Mouse (Mus musculus) ES-E14 (cell line): ENCODE data around the gene Crls1.

ENCODE experiments used
- CHD2 ChIP-seq: IDR thresholded peaks from 2 replicates; pipeline ENCODE4 v1.6.1; 2014; ENCODE audit warnings: mild to moderate bottlenecking, low read depth, low read length, inconsistent platforms
- MAFK ChIP-seq: IDR thresholded peaks from 2 replicates; pipeline ENCODE4 v1.6.1; 2014; ENCODE audit warnings: mild to moderate bottlenecking, low read depth, low read length, inconsistent platforms; ENCODE audit not compliant: insufficient read depth
- ZC3H11A ChIP-seq: IDR thresholded peaks from 2 replicates; pipeline ENCODE4 v1.6.1; 2012; ENCODE audit warnings: low read depth, mild to moderate bottlenecking, inconsistent platforms, low read length, borderline replicate concordance

DNA sequence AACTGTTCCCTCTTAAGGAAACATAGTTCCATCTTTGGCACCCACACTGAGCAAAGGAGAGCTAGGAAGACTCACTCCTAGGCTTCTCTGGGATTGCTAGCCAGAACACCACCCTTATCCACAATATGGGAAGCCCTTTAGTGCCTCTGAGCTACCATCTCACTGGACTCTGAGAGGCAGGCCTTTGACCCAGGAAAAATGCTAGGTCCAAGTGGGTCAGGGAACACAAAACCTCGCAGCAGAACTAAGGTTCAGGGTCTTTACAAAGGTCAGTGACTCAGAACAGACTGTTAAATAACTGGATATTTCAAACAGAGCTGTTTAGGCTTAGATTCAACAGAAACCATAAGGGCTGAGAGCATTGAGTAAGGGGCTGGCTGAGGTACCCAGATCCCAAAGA, 30.5 kb downstream of the Crls1 start:
- TF ChIP-seq CHD2 (no peak), MAFK (no peak), ZC3H11A (no peak)
